Mouse (Mus musculus): ENCODE results near the gene Ube2z.

Gene Ube2z

DNA sequence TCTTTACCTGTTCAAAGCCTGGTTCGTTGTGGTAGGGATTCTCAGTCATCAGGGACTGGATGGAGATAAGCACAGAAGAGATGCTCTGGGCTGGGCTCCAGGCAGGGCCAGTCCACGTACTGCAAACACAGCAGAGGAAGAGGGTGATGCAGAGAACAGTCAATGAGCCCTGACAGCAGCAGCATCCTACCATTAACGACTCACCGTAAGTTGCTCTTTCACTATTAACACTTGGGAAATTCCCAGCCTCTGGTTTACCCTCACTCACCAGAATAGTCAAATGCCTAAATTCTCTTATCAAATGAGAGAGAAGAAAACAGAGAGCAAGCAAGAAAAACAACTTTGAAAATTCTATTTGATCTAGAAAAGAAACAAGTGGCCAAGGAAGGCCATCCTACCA is 6.9 kb downstream of the Ube2z start:
- no peak for DNase-seq (ENCODE audit: low spot score)

DNA sequence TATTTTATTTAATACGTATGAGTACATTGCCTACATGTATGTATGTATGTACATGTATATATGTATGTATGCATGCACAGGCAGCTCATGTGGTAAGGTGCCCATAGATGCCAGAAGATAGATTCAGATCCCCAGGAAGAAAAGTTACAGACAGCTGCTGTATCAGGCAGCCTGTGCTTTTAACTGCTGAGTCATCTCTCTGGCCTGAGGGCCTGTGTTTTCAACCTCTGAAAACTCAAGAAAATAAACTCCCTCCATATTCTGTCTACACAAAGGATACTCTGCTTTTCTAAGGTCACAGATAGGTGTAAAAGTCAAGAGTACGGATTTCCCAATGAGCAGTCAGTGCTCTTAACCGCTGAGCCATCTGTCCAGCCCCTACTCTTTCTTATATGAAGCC is 14.3 kb downstream of the Ube2z start:
- no peak for DNase-seq (ENCODE audit: low spot score)

DNA sequence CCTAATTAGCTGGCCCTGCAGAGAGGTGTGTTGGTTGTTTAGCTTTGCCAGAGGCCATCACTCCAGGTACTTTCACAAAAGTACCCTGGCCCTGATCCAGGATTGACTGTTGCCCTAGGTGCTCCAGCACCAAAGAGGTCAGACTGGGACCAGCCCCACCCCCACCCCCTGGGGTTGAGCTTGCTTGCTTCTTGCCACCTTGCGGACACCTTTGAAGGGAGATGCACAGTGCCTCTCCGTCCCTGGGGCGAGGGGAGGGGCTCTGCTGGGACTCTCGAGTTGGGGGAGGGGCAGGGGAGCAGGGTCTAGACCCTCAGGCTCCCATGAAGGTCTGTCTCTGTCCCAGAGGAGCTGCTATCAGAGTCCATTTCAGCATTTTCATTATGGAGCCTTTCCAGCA is 15.2 kb downstream of the Ube2z start:
- no peak for DNase-seq (ENCODE audit: low spot score)

DNA sequence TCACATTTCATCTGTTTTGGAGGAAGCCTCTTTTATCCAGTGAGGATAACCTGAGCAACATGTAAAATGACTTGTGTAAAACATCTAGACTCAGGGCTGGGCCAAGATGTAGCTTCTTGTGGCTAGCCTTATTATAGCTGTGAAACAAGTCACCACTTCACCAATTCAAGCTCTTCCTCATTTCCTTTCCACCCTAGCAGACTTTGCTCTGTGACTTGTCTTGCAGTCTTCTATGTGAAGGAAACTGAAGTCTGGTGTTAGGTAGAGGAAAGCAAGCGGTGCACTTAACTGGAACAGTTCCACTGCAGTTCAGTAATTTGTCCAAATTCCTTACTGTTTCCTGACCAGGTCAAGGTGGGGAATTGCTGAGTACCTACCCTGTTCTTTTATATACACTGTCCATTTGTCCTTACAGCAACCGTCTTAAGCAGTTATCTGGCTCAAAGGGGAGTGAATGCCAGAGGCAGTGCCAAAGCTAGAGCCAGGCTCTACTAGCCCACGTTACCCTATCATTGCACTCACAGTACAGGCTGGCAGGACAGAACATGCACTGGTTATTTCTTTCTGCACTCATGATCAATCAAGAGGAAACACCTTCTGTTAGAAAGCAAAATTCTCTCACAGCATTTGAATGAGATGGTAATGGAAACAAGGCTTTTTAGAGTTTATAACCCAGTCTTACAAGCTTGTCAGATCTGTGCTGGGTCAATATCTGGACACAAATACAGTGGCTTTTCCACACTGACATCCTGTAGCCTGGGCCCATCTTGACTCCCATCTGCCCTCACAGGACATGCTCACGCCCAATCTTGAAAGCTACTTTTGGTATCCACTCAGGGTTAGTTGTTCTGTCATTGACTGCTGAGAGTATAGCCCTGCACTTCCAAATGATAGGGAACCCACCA is 17.5 kb downstream of the Ube2z start:
- no peak for DNase-seq (ENCODE audit: low spot score)

DNA sequence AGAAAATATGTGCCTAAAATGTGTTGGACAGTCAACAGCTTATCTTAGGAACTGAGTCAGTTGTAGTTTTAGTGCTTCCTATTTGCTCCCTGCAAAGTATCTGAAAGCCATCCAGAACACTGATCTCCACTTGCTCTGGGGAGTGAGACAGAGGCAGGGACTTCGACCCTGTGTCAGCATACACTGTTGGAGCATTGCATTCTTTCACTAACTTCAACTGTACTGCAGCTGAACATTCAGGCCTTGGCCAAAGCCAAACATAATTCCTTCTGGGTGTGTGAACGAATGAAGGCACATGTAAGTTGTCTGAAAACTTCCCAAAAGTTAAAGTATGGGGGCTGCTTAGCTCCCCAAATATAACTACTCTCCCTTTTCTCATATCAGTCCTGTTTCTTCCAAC is 18.4 kb downstream of the Ube2z start:
- no peak for DNase-seq (ENCODE audit: low spot score)

DNA sequence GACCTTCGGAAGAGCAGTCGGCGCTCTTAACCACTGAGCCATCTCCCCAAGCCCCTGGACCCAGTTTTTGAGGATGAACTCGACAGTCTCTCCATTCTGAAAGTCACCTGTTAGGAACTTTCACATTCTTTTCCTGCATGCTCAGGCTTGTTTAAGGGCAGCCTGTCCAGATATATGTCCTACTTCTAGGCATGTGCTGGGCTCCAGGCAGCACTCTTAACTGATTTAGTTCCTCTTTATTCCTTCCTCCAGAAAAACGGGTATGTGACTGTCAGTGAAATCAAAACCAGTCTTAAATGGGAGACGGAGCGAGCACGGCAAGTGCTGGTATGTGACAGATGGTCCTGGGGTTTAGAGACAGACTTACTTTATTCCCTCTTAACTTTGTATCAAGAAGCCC is 19.2 kb downstream of the Ube2z start:
- DNase-seq (ENCODE audit: low spot score), result no peak

DNA sequence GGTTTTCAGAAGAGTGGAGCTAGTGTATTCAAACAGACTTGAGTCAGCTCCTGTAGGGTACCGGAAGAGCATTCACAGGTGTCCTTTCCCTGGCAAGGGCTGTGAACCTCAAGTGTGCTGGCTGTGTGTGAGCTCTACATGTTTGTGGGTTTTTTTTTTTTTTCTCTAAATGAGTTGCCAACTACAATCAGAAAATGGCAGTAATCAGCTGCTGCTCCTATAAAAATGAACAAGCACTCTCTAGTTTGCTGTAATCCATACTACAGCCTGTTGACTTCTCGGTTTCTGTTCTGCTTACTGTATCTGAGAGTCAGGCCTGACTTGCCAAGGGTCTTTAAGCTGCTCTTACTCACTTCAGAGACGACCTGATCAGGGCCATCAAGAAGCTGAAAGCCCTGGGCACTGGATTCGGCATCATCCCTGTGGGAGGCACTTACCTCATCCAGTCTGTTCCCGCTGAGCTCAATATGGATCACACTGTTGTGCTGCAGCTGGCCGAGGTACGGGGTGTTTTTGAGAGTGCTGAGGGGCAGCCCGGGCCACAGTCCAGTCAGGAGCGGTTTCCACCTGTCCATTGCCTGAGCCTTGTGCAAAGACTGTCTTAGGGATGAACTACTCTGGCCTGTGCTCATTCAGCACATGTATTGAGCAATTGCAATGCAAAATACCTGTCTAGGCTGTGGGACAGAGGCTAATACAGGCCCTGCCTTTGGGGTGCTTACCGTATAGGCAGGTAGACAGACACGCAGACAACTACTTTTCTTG is 20.2 kb downstream of the Ube2z start:
- DNase-seq (ENCODE audit: low spot score), result no peak

DNA sequence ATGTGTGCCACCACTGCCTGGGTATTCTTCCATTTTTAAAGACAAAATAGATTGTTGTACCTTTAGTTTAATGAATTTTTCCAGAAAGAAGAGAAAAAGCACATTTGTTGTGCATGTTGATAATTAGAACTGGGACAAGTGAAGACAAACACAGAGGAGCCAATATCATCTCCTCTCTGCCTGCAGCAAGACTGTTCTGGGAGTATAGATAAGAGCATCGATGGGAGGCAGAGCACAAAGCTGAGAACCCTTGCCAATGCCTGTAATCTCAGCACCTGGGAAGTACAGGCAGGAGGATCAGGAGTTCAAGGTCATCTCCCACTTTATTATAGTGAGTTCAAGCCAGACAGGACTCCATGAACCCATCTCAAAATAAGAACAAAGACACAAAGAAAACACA is 26.6 kb downstream of the Ube2z start:
- DNase-seq (ENCODE audit: low spot score), result no peak

DNA sequence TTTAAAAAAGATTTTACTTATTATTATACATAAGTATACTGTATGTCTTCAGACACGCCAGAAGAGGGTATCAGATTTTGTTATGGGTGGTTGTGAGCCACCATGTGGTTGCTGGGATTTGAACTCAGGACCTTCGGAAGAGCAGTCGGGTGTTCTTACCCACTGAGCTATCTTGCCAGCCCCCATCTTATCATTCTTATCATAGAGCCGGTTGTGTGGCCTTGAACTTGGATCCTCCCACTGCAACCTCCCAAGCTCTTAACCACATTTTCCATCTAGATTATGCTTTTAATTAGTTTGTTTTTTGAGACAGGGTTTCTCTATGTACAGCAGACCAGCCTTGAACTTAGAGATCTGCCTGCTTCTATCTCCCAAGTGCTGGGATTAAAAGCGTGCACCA is 27.7 kb downstream of the Ube2z start:
- DNase-seq (ENCODE audit: low spot score), result no peak

DNA sequence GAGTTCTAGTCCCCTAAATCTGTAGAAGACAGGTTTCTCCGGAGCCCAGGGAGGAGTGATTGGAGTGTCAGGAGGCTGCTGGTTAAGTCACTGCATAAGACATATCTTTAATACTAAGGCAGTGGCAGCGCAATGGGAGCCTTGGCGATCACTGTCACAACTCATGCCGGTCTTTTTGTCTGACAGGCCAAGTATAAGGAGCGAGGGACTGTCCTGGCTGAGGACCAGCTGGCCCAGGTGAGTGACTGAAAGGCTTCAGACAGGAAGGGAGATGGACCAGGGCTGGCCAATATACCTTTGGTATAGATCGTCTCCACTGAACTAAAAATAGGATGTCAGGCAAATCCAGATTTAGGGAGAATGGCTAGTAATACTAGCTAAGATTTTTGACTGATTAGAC is 30.1 kb downstream of the Ube2z start:
- no peak for DNase-seq (ENCODE audit: low spot score)

DNA sequence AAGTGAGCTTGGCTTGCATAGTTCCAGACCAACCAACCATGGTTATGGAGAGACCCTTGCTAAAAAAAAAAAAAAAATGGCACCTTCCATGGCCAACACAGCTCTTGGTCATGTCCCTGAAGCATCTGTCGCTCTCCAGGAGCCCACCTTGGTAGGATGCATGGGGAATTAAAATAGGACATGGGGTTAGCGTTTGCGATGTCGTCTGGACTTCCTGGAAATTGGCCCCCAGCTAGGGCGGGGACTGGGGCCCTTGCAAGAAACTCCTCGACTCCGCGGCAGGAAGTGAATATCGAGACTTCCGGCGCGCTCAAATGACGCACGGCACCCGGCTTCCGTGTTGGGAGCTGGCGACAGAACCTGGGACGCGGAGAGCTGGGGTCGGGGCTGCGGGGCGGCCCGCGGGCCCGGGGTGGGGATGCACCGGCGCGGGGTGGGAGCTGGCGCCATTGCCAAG is 30.6 kb downstream of the Ube2z start, which contains the start of gene Snf8:
Snf8 (plus strand) TSS at position 290 of the 457 bp plus-strand sequence.
- DNase-seq (ENCODE audit: low spot score), result peak; percentile 92

DNA sequence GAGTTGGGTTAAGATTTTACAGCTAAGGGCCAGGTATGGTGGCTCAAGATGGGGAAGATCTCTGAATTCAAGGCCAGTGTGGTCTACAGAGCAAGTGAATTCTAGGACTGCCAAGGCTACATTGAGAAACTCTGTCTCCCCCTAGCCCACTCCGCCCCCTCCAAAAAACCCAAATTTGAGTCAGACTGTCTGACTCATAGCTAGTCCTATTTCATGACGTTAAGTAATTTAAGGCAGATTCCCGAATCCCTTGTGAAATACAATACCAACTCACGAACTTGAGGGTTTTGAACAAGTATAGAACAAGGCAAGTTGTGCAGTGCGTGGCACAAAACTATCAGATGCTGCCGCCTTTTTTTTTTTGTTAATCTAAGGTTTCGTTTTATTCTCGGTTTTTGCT is 31.1 kb downstream of the Ube2z start:
- no peak for DNase-seq (ENCODE audit: low spot score)

DNA sequence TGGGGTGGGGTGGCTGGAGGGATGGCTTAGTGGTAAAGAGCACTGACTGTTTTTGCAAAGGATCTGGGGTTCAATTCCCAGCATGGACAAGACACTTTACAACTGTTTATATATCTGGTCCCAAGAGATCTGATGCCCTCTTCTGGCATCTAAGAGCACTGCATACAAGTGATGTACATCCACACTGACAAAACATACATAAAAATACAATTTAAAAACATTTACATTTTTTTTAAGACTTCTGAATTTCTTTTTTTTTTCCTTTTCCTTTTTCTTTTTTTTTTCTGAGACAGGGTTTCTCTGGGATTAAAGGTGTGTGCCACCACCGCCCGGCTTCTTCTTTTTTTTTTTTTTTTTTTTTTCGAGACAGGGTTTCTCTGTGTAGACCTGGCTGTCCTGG is 31.9 kb downstream of the Ube2z start:
- no peak for DNase-seq (ENCODE audit: low spot score)

DNA sequence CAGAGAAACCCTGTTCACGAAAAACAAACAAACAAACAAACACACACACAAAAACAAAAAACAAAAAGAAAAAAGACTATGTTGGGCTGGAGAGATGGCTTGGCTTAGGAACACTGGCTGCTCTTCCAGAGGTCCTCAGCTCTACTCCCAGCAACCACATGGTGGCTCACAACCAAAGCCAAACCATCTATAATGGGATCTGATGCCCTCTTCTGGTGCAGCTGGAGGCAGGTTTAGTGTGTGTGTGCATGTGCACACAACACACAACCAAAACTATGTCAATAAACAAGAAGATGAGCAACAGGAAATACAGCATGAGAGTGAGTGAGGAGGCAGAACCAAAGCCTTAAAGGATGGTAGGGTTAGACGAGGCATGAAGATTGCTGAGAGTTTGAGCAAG is 33.5 kb downstream of the Ube2z start:
- DNase-seq (ENCODE audit: low spot score), result no peak

DNA sequence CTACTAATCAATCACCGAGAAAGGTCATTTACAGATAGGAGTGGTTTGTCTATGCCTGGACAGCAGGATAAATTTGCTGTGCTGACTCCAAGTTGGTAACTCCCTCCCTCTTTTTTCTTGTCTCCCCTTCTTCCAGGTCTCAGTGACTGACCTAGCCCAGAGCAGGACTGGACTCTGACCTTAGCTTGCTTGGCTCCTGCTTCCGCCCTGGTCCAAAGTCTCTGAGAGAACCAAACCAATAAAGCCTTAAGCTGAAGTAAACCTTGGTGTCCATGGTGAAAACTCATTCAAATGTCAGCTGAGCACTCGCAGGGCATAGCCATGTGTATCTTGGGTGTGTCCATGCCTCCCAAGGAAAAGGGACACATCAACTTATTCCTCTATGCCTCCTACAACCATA is 34.6 kb downstream of the Ube2z start:
- DNase-seq (ENCODE audit: low spot score), result no peak

DNA sequence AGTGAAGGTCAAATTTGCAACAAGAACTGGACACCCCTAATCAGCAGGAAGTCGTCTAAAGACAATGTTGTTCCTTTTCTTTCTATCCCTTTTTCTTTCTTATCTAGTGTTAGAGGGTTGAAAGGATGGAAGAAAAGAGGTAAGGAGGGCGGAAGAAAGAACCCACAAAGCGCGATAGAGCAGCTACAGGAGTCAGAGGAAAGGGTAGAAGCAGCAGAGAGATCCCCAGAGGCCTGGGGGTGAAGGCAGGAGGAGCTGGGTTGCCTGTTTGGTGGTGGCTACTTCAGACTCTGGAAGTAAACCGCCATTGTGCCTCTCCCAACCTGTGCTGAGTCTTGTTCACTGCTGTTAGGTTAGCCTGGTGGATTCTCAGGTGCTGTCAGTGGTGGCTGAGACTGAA is 37.1 kb downstream of the Ube2z start:
- DNase-seq (ENCODE audit: low spot score), result no peak

DNA sequence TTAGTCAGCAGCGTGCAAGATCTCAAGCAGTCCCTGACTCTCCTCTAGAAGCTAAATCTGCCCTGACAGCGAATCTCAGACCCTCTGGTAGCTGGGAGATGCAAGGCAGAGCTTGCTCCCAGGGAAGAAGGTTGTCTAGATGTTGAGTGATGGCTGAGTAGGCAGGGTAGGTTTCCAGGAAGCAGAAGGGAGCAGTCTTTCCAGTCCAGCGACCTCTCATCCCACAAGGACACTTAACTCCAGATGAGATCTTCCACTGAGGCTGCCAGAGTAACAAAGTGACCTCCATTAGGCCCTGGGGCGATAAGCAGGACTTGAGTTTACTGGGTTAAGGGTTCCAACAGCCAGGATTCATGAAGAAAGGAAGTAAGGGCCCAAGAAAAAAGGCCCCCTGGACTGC is 44.6 kb downstream of the Ube2z start:
- DNase-seq (ENCODE audit: low spot score), result no peak

DNA sequence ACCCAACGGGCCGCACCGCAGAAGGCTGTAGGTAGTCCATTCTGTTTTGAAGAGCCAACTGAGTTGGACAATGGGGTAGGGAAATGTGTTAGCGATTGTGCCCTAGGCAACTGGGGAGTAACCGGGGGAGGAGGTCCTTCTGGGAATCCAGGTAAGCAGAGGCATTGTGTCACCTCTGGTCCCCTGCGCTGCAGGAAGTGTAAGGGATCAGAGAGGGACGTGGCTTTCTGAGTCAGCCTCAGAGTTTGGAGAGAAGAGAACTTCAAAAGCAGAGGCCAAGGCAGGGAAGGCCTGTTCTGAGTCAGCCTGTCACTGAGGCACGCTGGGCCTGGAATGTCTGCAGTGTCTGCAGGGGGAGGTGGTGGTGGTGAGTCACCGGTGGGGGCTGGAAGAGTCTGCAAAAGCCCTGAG is 47.2 kb downstream of the Ube2z start:
- DNase-seq (ENCODE audit: low spot score), result peak; percentile 65

DNA sequence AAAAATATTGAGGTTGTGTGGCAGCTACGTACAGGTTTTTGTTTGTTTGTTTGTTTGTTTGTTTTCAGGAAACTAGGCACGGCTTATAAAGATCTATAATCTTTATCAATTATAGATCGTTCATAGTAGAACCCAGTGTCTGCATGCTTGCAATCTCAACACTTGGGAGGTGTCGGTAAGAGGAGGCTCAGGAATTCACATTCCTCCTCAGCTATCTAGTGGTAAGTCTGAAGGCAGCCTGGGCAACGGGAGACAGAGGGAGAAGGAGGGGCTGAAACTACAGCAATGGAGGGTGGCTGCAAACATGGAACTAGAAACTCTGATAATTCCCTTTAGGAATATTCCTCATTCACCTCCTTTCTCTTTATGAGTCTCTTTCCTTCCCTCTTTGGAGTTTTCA is 49.8 kb downstream of the Ube2z start:
- DNase-seq (ENCODE audit: low spot score), result no peak

DNA sequence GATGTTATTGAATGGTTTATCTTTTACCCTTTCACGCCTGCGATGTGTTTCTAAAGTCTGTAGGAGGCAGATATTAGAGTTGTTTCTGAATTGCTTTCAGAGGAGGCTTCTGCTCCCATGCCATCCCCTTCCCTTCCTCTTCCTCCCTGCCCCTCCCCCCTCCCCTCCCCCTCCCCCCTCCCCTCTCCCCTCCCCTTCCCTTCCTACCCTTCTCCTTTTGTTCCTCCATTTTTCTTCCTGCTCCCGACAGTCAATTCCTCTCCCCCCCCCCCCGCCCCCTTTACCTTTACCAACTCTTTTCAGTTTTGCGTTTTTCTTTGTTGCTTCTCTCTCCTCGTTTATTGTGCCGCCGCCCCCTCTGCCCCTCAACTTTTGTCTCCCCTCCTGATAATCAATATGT is 53.2 kb downstream of the Ube2z start:
- no peak for DNase-seq (ENCODE audit: low spot score)

DNA sequence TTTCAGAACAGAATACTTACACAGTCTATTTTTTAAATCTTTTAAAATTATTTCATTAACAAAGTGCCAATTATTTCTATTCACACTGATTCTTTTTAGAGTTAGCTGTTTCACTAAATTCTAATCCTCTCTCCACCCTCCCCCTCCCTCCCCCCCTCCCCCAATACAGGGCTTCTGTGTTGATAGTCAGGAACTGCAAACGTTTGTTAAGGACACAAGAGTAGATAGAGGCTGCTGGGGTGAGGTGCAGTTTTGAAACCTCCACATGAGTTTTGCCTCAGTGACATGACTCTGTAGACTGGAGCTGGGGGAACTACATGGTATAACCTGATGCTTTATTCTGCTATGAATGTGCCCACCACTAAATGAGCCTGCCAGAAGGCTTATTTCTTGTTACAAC is 56.4 kb downstream of the Ube2z start:
- no peak for DNase-seq (ENCODE audit: low spot score)

DNA sequence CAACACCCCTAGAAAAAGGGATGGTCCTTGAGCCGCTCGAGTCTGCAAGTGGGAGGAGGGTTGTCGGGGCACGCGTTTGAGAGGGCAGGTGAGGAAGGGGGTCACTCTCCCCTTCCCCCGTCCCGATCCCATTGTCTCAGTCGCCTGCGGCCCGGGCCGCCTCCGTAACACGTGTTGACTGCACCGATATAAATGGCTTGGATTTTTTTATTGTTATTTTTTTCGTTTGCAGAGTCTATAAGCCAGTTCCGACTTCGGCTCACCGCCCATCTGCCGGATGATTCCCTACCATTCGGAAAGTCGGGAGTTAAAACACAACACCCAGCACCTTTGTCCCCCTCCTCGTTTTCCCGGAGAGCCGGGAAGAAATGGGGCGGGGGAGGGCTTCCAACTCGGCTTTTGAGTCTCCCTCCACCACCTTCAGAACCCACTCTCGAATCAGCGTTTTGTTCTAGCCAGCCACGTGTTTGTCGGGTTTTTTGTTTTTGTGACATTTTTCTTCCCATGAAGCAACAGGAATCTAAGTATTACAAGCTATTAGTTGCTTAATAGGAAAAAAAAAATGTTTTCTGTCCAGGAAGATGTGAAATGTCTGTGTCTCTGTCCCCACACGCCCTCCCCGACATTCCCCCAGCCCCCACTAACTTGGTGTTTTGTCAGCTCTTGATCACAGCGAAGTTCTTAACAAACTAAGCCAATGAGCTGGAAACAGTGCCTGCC is 57.5 kb downstream of the Ube2z start:
- no peak for DNase-seq (ENCODE audit: low spot score)
